Mouse (Mus musculus) Patski (cell line): ENCODE measurements around the gene Rdh5. TPM values are rescaled to one million over a fixed set of nuclear protein-coding genes. Genes with fewer than 3 reads are reported as not detected.

ENCODE experiments used
- ATAC-seq: fragments of 100-300 bp; one replicate; pipeline ENCODE4 v1.8.0; 2021
- CTCF ChIA-PET: fragments of 350-600 bp; sonication (Branson Sonifier 250); formaldehyde crosslinking; loops from one replicate; lab custom pipeline; 2022; ENCODE audit warnings: inconsistent platforms; lab: Charles Lee
- POLR2A ChIA-PET: fragments of 350-600 bp; sonication (Branson Sonifier 250); formaldehyde crosslinking; loops from one replicate; lab custom pipeline; 2022; ENCODE audit warnings: antibody characterized with exemption, inconsistent platforms; lab: Charles Lee
- DNase-seq: peaks from one replicate; pipeline ENCODE4 v3.0.0-alpha.2; 2011; ENCODE audit warnings: low read depth, low spot score
- H3K27me3 ChIP-seq: fragments of 371-371 bp; one replicate; pipeline ENCODE4 v1.5.1; 2021
- CTCF ChIP-seq: fragments of 100-300 bp; IDR thresholded peaks from one replicate; pipeline ENCODE4 v1.5.1; 2021
- in situ Hi-C: fragments of 300-500 bp; cut with MboI; formaldehyde crosslinking; loops from 3 replicates; pipeline ENCODE4 v1.11.1; 2018; ENCODE audit warnings: low pct_unique_long_range_greater_than_20kb, mixed read lengths
- polyA plus RNA-seq: library from polyadenylated mRNA; unstranded; gene quantifications from one replicate; pipeline ENCODE4 v1.2.3, GENCODE M21; 2021

The Rdh5 gene
- polyA plus RNA-seq, 1 experiment from 2014 or later = 10.8 TPM

DNA sequence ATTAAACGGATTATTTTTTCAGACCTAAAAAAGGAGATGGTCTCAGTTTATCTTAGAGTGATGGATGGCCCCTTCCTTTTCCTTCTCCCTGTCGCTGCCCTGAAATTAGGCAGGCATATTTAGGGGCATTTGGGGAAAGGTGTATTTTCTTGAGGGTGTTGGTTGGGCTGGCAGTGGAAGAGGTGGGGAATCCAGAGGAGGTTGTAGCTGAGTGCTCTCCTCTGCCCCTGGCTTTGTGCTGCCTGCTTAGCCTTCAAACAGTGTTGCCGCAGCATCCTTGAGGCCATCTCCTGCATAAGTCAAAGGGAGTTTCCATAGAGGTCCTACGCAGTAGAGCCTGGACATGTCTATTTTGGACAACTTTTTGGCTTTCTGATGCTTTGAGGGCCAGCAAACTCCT, 9.9 kb downstream of the Rdh5 start:
- in situ Hi-C loops = loop anchor here (25.0 kb wide), 1 partner anchor 1250 kb away; the partner anchor contains the start of genes Nab2 and Nemp1
- TF ChIP-seq CTCF = no peak
- ATAC-seq (no peak), DNase-seq (no peak)
- H3K27me3 ChIP-seq = no peaks in the 10 kb centered on the region
- ChIA-PET POLR2A (interaction anchor here (0.6 to 3.1 kb wide), 6 partner anchors 9 to 65 kb away, joined by 3 to 16 read pairs (median 6); partner anchors contain the start of gene Rdh5), CTCF (interaction anchor here (0.7 to 5.1 kb wide), 14 partner anchors 9 to 72 kb away, joined by 3 to 48 read pairs (median 6); partner anchors contain the start of genes Bloc1s1, Cd63, Mettl7b and Rdh5)

DNA sequence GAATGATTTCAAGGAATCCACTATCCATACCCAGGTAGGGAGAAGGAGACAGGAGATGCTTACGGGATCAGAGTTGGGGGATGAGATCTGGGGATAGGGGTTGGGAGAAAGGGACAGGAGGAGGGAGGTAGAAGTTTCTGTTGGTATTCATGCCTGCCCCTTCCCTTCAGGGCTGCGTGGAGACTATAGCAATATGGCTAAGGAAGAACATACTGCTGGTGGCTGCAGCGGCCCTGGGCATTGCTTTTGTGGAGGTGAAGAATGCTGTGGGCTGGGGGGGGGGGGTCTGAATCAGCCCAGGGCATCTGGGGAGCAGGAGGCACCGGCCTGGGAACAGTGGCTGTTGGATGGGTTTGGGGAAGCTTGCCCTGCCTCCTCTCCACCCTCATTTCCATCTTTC, 10.4 kb downstream of the Rdh5 start:
- DNase-seq (no peak), ATAC-seq (no peak)
- no peak for TF ChIP-seq CTCF
- in situ Hi-C loops = loop anchor here (25.0 kb wide), 1 partner anchor 1250 kb away; the partner anchor contains the start of genes Nab2 and Nemp1
- ChIA-PET CTCF (interaction anchor here (1.4 to 2.2 kb wide), 7 partner anchors 10 to 65 kb away, joined by 3 to 12 read pairs (median 8); partner anchors contain the start of genes Bloc1s1 and Rdh5), POLR2A (interaction anchor here (1.1 to 3.1 kb wide), 2 partner anchors 9 to 11 kb away, joined by 3 to 16 read pairs; partner anchors contain the start of gene Rdh5)
- no peaks in the 10 kb centered on the region for H3K27me3 ChIP-seq

GRCm38 (mm10) chr10:128911430-128911829, 11.3 kb downstream of the Rdh5 start:
- CTCF ChIA-PET = interaction anchor here (1.5 to 1.6 kb wide), 2 partner anchors 10 to 34 kb away, joined by 4 to 5 read pairs; no protein-coding TSS in a partner anchor
- POLR2A ChIA-PET = interaction anchor here (0.7 to 3.1 kb wide), 3 partner anchors 10 to 20 kb away, joined by 3 to 16 read pairs (median 3); no protein-coding TSS in a partner anchor
- ATAC-seq (no peak), DNase-seq (no peak)
- in situ Hi-C loops = loop anchor here (25.0 kb wide), 1 partner anchor 1249 kb away; the partner anchor contains the start of genes Nab2 and Nemp1
- no peaks in the 10 kb centered on the region for H3K27me3 ChIP-seq
- no peak for TF ChIP-seq CTCF

GRCm38 (mm10) chr10:128910066-128910841, 12.4 kb downstream of the Rdh5 start:
- TF ChIP-seq CTCF = no peak
- DNase-seq = no peak
- H3K27me3 ChIP-seq = no peaks in the 10 kb centered on the region
- in situ Hi-C loops = loop anchor here (25.0 kb wide), 1 partner anchor 1248 kb away; the partner anchor contains the start of genes Nab2 and Nemp1
- peak; percentile 10 for ATAC-seq
- CTCF ChIA-PET = interaction anchor here (1.5 to 1.7 kb wide), 2 partner anchors 11 to 12 kb away, joined by 4 to 5 read pairs; partner anchors contain the start of gene Rdh5
- POLR2A ChIA-PET = interaction anchor here (0.6 to 3.5 kb wide), 6 partner anchors 8 to 205 kb away, joined by 3 to 28 read pairs (median 4); partner anchors contain the start of genes Bloc1s1, Gdf11 and Rdh5

DNA sequence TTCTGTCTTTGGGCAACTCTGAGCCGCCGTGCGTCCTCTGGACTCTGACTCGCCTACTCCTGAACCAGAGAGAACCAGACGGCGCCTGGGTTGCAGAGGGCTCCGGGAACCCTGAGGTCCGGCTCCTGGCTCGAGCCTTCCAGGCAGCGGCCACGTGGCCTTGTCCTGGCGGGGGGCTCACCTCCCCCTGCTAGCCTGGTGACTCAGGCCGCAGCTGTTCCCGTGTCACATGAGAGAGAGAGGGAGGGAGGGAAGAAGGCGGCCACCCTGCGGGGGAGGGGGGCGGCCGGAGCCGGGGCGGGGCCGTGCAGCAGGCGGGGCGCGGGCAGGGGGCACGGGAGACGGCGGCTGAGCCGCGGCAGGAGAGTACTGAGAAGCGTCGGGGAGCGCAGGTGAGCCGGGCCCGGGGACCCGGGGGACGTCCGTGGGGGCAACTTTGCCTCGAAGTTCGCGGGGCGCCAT, 13.1 kb downstream of the Rdh5 start:
- ChIA-PET CTCF (interaction anchor here (1.0 to 2.5 kb wide), 10 partner anchors 13 to 69 kb away, joined by 3 to 8 read pairs (median 4); partner anchors contain the start of genes Bloc1s1 and Rdh5), POLR2A (interaction anchor here (0.5 to 3.5 kb wide), 8 partner anchors 9 to 204 kb away, joined by 3 to 28 read pairs (median 4); partner anchors contain the start of genes Bloc1s1, Gdf11 and Rdh5)
- ATAC-seq (peak; percentile 82), DNase-seq (no peak)
- in situ Hi-C loops = loop anchor here (25.0 kb wide), 1 partner anchor 1247 kb away; the partner anchor contains the start of genes Nab2 and Nemp1
- no peaks in the 10 kb centered on the region for H3K27me3 ChIP-seq
- no peak for TF ChIP-seq CTCF

DNA sequence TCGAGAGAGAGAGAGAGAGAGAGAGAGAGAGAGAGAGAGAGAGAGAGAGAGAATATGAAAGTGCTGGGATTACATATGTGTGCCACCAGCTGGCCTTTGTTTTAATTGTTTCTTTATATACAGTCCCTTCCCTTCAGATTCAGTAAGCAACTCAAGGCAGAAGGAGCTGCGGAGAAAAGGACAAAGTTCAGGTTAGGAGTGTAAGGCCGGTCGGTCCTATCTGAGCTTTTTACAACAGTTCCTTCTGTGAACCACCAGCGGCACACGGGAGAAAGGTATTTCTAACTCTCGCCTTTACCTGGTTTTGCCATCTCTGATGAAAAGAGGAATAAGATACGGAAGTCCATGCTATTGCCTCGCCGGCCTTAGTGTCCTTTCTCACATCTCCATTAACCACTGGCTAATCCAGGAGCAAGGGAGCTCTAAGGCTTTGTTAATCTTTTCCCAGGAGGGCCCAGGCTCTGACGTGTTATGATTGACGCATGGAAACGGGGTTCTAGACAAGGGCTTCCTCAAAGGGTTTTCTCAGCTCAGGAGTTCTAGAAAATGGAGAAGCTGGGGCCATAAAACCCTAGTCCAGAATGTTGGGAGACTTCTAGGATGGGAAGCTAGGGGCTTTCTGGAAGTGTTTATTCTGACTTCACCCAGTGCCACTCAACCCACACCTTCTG, 13.8 kb downstream of the Rdh5 start:
- TF ChIP-seq CTCF = no peak
- DNase-seq = no peak
- no peaks in the 10 kb centered on the region for H3K27me3 ChIP-seq
- ChIA-PET CTCF (interaction anchor here (1.0 to 2.5 kb wide), 11 partner anchors 13 to 70 kb away, joined by 3 to 8 read pairs (median 4); partner anchors contain the start of genes Bloc1s1 and Rdh5), POLR2A (interaction anchor here (0.5 to 3.5 kb wide), 8 partner anchors 9 to 75 kb away, joined by 3 to 28 read pairs (median 4); partner anchors contain the start of genes Bloc1s1, Gdf11 and Rdh5)
- ATAC-seq = no peak
- in situ Hi-C loops = loop anchor here (25.0 kb wide), 1 partner anchor 1247 kb away; the partner anchor contains the start of genes Nab2 and Nemp1

GRCm38 (mm10) chr10:128904812-128905211, 17.9 kb downstream of the Rdh5 start:
- POLR2A ChIA-PET = no interaction called here
- in situ Hi-C loops = loop anchor here (25.0 kb wide), 1 partner anchor 1243 kb away; the partner anchor contains the start of genes Nab2 and Nemp1
- CTCF ChIA-PET = no interaction called here
- ATAC-seq (no peak), DNase-seq (no peak)
- no peak for TF ChIP-seq CTCF
- H3K27me3 ChIP-seq = no peaks in the 10 kb centered on the region

DNA sequence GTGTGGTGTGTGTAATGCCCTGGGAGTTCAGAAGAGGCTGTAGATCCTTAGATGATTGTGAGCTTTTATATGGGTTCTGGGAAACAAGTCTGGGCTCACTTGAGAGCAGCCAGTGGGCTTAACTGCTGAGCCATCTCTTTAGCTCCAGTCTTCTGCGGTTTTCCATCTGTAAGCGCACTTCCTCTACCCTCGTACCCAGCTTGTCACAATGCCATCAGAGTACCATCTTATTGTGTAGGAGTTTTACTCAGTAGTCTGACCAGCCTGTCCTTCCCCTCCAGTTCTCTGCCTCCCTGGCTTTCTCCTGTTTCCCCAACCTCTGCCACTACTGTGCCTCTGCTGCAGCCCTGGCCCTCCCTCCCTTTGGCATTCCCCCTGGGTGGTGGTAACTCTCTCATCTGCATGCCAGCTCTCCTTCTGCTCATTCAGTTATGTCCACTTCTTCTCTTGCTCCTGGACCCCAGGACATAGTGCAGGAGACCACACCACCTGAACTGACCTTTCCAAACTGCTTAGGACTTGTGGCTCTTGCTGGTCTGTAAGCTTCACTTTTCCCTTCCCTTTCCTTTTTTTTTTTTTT, 20.2 kb downstream of the Rdh5 start:
- H3K27me3 ChIP-seq = no peaks in the 10 kb centered on the region
- DNase-seq (no peak), ATAC-seq (peak; percentile 15)
- in situ Hi-C loops = loop anchor here (25.0 kb wide), 1 partner anchor 1240 kb away; the partner anchor contains the start of genes Nab2 and Nemp1
- no peak for TF ChIP-seq CTCF
- POLR2A ChIA-PET = interaction anchor here (0.6 to 1.4 kb wide), 2 partner anchors 33 to 97 kb away, joined by 3 read pairs; no protein-coding TSS in a partner anchor
- CTCF ChIA-PET = interaction anchor here (1.1 to 1.5 kb wide), 3 partner anchors 11 to 75 kb away, joined by 3 to 4 read pairs (median 4); no protein-coding TSS in a partner anchor
